Mouse (Mus musculus) lung, postnatal 0 days (tissue): ENCODE measurements at regions not wholly inside any gene's neighbourhood (a gene's known extent, or its start where the extent isn't known, plus 50 kb on each side); places are given as distances from the start of the nearest gene placed in this dataset.

Source experiments
- CTCF ChIP-seq: IDR thresholded peaks from 2 replicates; pipeline ENCODE4 v1.5.1; 2016; ENCODE audit warnings: antibody characterized with exemption, mild to moderate bottlenecking
- EP300 ChIP-seq: IDR thresholded peaks from 2 replicates; pipeline ENCODE4 v1.6.1; 2016; ENCODE audit warnings: antibody characterized with exemption, mild to moderate bottlenecking, control low read depth

GRCm38 (mm10) chrX:157021851-157022250 lies 393.3 kb downstream of the Phex start:
- TF ChIP-seq CTCF (no peak), EP300 (no peak)
